Mouse (Mus musculus): ENCODE data around the gene Olfr307. TPM values are rescaled to one million over a fixed set of nuclear protein-coding genes. Genes with fewer than 3 reads are reported as not detected.
"Not testable (repeated sequence)": the region's sequence is repeated elsewhere in the genome, so short reads cannot be mapped to it uniquely, and the experiment has no call there.

The Olfr307 gene
- polyA plus RNA-seq (2012; rRNA removed): not detected in 2 replicates

DNA sequence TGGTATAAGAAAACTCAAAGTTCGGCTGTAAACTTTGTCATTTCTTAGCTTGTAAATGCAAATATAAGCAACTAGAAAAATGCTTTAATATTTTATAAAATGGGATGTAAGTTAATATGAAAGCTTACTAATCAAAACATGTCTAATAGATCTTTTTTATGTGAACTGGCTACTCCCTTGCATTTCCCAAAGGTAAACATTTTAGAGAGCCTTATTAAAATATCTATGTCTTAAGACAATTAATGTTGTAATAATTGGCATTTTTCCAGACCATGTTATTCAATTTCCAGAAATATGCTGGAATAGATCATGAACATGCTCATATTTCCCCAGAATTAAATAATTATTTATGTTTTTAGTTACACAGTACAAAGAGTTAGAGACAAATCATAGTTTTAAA lies at the start of gene Olfr307:
Gene Olfr307, minus strand, starts transcription at position 101 of the 400 bp plus-strand sequence.
- no peak for TF ChIP-seq POLR2A (IDR thresholded peaks at IDR 0.05; ENCODE audit: extremely low read depth, insufficient read depth, low read length)
- Histone ChIP-seq H3K4me1 (ENCODE audit: control insufficient read depth, insufficient read depth, low read length) (no peaks in the 10 kb centered on the region), H3K27ac (ENCODE audit: insufficient read depth, low read length) (no peak within 1 kb of the TSS), H3K4me3 (ENCODE audit: insufficient read depth, low read length) (no peak within 1 kb of the TSS)

DNA sequence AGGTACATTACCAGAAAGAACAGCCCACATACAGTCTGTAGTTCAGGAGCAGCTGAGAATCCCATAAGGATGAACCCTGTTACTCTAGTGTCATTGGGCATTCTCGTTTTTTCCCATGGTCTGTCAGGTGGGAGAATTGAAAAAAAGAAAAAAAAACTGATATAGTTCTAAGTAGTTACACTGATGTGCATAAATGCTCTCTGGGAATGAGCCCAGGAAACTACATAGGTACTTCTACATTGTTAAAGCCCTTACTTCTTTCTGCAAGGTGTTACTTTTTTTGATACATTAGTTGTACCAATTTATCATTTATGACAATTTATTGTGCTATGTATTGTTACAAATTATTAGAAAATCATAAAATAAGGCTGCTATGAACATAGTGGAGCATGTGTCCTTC lies 49.2 kb upstream of the Olfr307 start, which contains the start of gene Olfr304:
Gene Olfr304, minus strand, starts transcription at position 101 of the 400 bp plus-strand sequence.
- Histone ChIP-seq H3K27ac (ENCODE audit: insufficient read depth, low read length) (no peak within 1 kb of the TSS), H3K4me1 (ENCODE audit: control insufficient read depth, insufficient read depth, low read length) (no peaks in the 10 kb centered on the region), H3K4me3 (ENCODE audit: insufficient read depth, low read length) (no peak within 1 kb of the TSS)
- TF ChIP-seq CTCF (IDR thresholded peaks at IDR 0.05; ENCODE audit: extremely low read depth, insufficient read depth, low read length) (no peak), POLR2A (IDR thresholded peaks at IDR 0.05; ENCODE audit: extremely low read depth, insufficient read depth, low read length) (no peak)

DNA sequence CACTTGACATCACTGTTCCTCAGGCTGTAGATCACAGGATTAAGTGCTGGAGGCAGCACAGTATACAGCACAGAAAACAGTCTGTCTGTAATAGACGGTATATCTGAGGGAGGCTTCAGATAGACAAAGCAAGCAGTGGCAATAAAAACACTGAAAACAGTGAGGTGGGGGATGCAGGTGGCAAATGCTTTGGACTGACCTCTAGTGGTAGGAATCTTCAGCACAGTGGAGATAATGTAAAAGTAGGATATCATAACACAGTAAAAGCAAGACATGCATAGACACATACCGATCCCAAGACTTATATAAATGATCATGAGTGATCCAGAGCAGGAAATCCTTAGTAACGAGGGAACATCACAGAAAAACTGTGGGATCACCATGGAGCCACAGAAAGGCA lies 48.4 kb upstream of the Olfr307 start:
- H3K4me1 ChIP-seq (ENCODE audit: control insufficient read depth, insufficient read depth, low read length): no peaks in the 10 kb centered on the region
- H3K27ac ChIP-seq (ENCODE audit: insufficient read depth, low read length): no peak overlapping the region
- no peak overlapping the region for H3K4me3 ChIP-seq (ENCODE audit: insufficient read depth, low read length)
- TF ChIP-seq CTCF (IDR thresholded peaks at IDR 0.05; ENCODE audit: extremely low read depth, insufficient read depth, low read length) (no peak), POLR2A (IDR thresholded peaks at IDR 0.05; ENCODE audit: extremely low read depth, insufficient read depth, low read length) (no peak)

DNA sequence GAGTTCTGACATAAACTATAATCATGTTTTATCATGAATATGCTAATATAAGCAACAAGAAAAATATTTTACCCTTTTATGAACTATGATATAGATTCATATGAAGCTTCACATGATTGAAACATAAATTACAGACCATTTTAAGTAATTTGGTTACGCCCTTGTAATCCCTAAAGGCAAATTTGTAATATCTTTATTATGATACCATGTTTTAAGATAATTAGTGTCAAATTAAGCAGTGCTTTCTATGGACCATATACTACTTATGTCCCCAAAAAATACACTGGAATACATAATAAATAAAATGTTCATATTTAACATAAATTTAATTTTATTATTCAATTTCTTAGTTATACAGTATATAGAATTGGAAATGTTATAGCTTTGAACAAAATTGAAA lies 29.4 kb upstream of the Olfr307 start, which contains the start of gene Olfr305:
Gene Olfr305, minus strand, starts transcription at position 101 of the 400 bp plus-strand sequence.
- no peak for TF ChIP-seq CTCF (IDR thresholded peaks at IDR 0.05; ENCODE audit: extremely low read depth, insufficient read depth, low read length)
- no peak for TF ChIP-seq POLR2A (IDR thresholded peaks at IDR 0.05; ENCODE audit: extremely low read depth, insufficient read depth, low read length)
- Histone ChIP-seq H3K27ac (ENCODE audit: insufficient read depth, low read length) (no peak within 1 kb of the TSS), H3K4me1 (ENCODE audit: control insufficient read depth, insufficient read depth, low read length) (no peaks in the 10 kb centered on the region), H3K4me3 (ENCODE audit: insufficient read depth, low read length) (no peak within 1 kb of the TSS)

DNA sequence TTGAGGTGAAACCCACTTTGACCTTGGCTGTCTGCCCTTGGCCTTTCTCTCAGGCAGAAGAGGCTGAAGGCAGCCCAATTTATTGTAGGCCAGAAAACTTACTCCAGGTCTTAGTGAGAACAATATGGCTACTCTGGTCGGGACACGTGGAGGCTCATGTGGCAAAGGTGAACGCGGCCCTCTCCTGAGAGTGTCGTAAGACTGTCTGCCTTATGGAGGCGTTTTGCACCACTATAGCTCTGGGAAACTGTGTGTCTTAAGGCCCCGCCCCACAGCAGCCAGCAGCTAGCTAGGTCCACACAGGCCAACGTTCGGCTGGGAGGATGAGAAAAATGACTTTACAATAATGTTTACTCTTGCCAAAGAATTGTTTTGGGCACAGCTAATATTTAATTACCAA lies 8.9 kb upstream of the Olfr307 start:
- not testable (repeated sequence) for H3K4me3 ChIP-seq (ENCODE audit: insufficient read depth, low read length); H3K4me1 ChIP-seq (ENCODE audit: control insufficient read depth, insufficient read depth, low read length); H3K27ac ChIP-seq (ENCODE audit: insufficient read depth, low read length)

DNA sequence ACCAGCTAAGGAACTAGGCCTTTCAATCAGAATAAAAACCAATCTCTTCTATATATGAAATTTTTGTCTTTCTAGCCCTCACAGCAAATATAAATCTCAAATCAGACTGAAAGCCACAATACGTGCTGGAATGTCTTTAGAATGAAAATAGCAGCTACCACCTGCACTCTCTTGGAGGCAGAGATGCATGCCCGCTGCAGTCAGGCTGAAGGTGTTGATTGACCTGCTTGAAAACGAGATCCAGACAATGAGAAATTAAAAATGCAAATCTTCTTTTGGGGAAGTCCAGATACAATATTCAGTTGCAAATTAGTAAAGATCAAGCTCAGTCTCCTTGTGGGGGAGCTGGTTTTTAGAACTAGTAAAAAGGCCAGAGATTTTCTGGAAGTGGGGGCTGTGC lies 6.9 kb upstream of the Olfr307 start:
- TF ChIP-seq CTCF (IDR thresholded peaks at IDR 0.05; ENCODE audit: extremely low read depth, insufficient read depth, low read length) (no peak), POLR2A (IDR thresholded peaks at IDR 0.05; ENCODE audit: extremely low read depth, insufficient read depth, low read length) (no peak)
- H3K4me1 ChIP-seq (ENCODE audit: control insufficient read depth, insufficient read depth, low read length): no peaks in the 10 kb centered on the region
- no peak overlapping the region for H3K4me3 ChIP-seq (ENCODE audit: insufficient read depth, low read length)
- no peak overlapping the region for H3K27ac ChIP-seq (ENCODE audit: insufficient read depth, low read length)

DNA sequence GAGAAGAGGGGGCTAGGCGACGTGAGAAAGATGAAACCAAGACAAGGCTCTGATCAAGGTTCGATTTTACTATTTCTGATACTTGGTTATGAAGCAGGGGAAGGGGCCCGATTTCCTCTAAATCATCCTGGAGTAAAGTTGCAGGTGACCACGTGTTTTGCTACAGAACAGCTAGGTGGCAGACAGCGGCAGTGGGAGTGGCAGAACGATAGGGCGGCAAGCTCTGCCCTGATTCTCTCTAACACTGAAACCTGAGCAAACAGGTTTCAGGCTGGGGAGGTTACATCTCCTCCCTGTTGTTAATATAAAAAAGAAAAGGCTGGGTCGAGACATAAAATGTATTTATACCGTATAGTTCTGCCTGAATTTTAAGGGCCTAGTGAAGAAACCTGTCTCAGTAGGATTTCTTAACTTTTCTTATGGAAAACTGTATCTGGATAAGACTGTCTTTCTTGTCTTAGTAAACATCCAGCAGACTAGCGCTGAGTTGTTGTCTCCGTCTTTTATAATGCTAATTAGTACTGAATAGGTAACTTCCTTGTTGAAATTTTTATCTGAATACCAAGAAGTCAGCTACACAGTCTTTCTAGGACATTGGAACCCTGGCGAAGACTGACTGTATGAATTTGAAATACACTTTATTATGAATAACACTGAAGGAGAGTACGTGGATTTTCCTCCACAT lies 5.6 kb upstream of the Olfr307 start:
- Histone ChIP-seq H3K4me1 (ENCODE audit: control insufficient read depth, insufficient read depth, low read length) (no peaks in the 10 kb centered on the region), H3K4me3 (ENCODE audit: insufficient read depth, low read length) (no peak overlapping the region), H3K27ac (ENCODE audit: insufficient read depth, low read length) (no peak overlapping the region)
- no peak for TF ChIP-seq POLR2A (IDR thresholded peaks at IDR 0.05; ENCODE audit: extremely low read depth, insufficient read depth, low read length)
- TF ChIP-seq CTCF (IDR thresholded peaks at IDR 0.05; ENCODE audit: extremely low read depth, insufficient read depth, low read length): no peak

DNA sequence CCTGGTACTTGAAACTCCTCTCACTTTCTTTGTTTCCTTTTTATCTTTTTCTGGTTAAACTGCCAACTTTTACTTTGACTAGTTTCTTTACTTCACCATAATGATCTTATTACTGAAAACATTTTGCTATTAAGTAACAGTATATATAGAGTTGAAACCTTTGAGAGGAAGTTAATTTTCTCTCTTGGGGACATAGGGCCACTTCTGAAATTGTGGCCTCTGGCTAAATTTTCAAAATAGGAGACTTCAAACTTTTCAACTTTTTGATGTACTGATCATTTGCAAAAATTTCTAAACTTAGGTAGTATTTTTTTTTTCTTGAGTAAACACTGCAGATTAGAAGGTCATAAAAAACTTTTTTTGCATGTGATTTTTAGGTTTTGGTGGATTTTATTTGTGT lies 11.9 kb downstream of the Olfr307 start, which contains the start of gene Olfr308:
Gene Olfr308, minus strand, starts transcription at position 101 of the 400 bp plus-strand sequence.
- TF ChIP-seq CTCF (IDR thresholded peaks at IDR 0.05; ENCODE audit: extremely low read depth, insufficient read depth, low read length) (no peak), POLR2A (IDR thresholded peaks at IDR 0.05; ENCODE audit: extremely low read depth, insufficient read depth, low read length) (no peak)
- no peaks in the 10 kb centered on the region for H3K4me1 ChIP-seq (ENCODE audit: control insufficient read depth, insufficient read depth, low read length)
- H3K4me3 ChIP-seq (ENCODE audit: insufficient read depth, low read length): no peak within 1 kb of the TSS
- no peak within 1 kb of the TSS for H3K27ac ChIP-seq (ENCODE audit: insufficient read depth, low read length)

DNA sequence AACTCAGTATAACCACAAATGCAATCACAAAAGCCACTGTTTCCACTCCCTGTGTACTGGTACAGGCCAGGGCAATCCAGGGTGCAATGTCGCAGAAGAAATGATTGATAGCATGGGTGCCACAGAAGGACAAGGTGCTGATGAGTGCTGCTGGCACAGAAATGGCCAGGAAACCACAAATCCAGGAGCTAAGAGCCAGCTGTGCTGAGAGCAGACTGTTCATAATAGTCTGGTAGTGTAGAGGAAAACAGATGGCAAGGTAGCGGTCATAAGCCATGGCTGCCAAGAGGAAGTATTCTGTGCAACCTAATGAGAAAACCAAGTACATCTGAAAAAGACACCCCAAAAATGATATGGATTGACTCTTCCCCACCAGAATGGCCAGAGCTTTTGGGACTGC lies 16.1 kb downstream of the Olfr307 start:
- no peak for TF ChIP-seq CTCF (IDR thresholded peaks at IDR 0.05; ENCODE audit: extremely low read depth, insufficient read depth, low read length)
- no peak for TF ChIP-seq POLR2A (IDR thresholded peaks at IDR 0.05; ENCODE audit: extremely low read depth, insufficient read depth, low read length)
- Histone ChIP-seq H3K4me1 (ENCODE audit: control insufficient read depth, insufficient read depth, low read length) (no peaks in the 10 kb centered on the region), H3K27ac (ENCODE audit: insufficient read depth, low read length) (no peak overlapping the region), H3K4me3 (ENCODE audit: insufficient read depth, low read length) (no peak overlapping the region)

DNA sequence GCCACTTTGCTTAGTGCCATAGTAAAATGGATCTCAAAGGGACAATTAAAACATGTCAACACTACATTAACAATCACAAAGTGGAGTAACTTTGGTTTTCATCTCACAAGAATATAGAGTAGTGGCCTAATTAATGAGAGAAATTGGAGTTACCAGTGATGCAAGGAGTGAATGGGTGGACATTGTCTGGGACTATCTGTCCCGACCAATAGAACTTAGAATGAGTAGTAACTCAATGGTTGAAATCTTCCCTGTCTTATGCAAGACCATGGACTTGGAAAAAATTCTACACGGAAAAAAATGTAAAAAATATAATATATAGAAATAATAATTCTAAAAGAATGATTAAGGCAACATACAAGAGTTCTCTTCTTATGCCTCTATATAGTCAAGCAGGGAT lies 23.8 kb downstream of the Olfr307 start, which contains the start of gene Olfr309:
Gene Olfr309, minus strand, starts transcription at position 101 of the 400 bp plus-strand sequence.
- no peaks in the 10 kb centered on the region for H3K4me1 ChIP-seq (ENCODE audit: control insufficient read depth, insufficient read depth, low read length)
- H3K4me3 ChIP-seq (ENCODE audit: insufficient read depth, low read length): no peak within 1 kb of the TSS
- H3K27ac ChIP-seq (ENCODE audit: insufficient read depth, low read length): no peak within 1 kb of the TSS
- TF ChIP-seq POLR2A (IDR thresholded peaks at IDR 0.05; ENCODE audit: extremely low read depth, insufficient read depth, low read length) (no peak), CTCF (IDR thresholded peaks at IDR 0.05; ENCODE audit: extremely low read depth, insufficient read depth, low read length) (no peak)

Other genes with a start within 250 kb of the Olfr307 start
- not detected in 2 replicates for gene Vmn2r75, start 165.8 kb downstream of the Olfr307 start, polyA plus RNA-seq (2012; rRNA removed)
- gene Vmn2r76, start 91.3 kb downstream of the Olfr307 start, polyA plus RNA-seq (2012; rRNA removed): not detected in 2 replicates
- gene Olfr310, start 60.4 kb downstream of the Olfr307 start, polyA plus RNA-seq (2012; rRNA removed): not detected in 2 replicates
- gene Olfr309, start 23.9 kb downstream of the Olfr307 start, polyA plus RNA-seq (2012; rRNA removed): not detected in 2 replicates
- not detected in 2 replicates for gene Olfr308, start 12.0 kb downstream of the Olfr307 start, polyA plus RNA-seq (2012; rRNA removed)
- not detected in 2 replicates for gene Olfr305, start 29.3 kb upstream of the Olfr307 start, polyA plus RNA-seq (2012; rRNA removed)
- not detected in 2 replicates for gene Olfr304, start 49.1 kb upstream of the Olfr307 start, polyA plus RNA-seq (2012; rRNA removed)
- gene Olfr303, start 60.2 kb upstream of the Olfr307 start, polyA plus RNA-seq (2012; rRNA removed): not detected in 2 replicates
- not detected in 2 replicates for gene Olfr301, start 66.3 kb upstream of the Olfr307 start, polyA plus RNA-seq (2012; rRNA removed)
- gene Olfr299, start 122.3 kb upstream of the Olfr307 start, polyA plus RNA-seq (2012; rRNA removed): not detected in 2 replicates
- not detected in 2 replicates for gene Olfr298, start 154.9 kb upstream of the Olfr307 start, polyA plus RNA-seq (2012; rRNA removed)
- gene Olfr297, start 182.4 kb upstream of the Olfr307 start, polyA plus RNA-seq (2012; rRNA removed): not detected in 2 replicates
- gene Olfr295, start 246.3 kb upstream of the Olfr307 start, polyA plus RNA-seq (2012; rRNA removed): not detected in 2 replicates

Data from cortical plate, adult 2 months (tissue).